Mouse (Mus musculus): ENCODE results near the gene C2cd2l. TPM values are rescaled to one million over a fixed set of nuclear protein-coding genes. Genes with fewer than 3 reads are reported as not detected.
"Not testable (repeated sequence)": the region's sequence is repeated elsewhere in the genome, so short reads cannot be mapped to it uniquely, and the experiment has no call there.

The C2cd2l gene
- polyA plus RNA-seq, 1 experiment from 2014 or later, result 6.7 TPM

- H3K4me3 ChIP-seq (replicated peaks; ENCODE audit: low read length), result no peak overlapping the region
- H3K27me3 ChIP-seq (ENCODE audit: control insufficient read depth, insufficient read depth, low read length), result no peaks in the 10 kb centered on the region
- H3K9me3 ChIP-seq (replicated peaks; ENCODE audit: control insufficient read depth, low read length), result no peaks in the 10 kb centered on the region
- no peak overlapping the region for H3K9ac ChIP-seq (ENCODE audit: low read length)
- 0 out of 2 replicates have a peak, but pooled peaks cover 11% of the 10 kb centered on the region for H3K36me3 ChIP-seq (ENCODE audit: control insufficient read depth, insufficient read depth, low read length)
- peaks cover 38% of the 10 kb centered on the region for H3K4me1 ChIP-seq (ENCODE audit: control insufficient read depth, insufficient read depth, low read length)
- no peak for ATAC-seq (ENCODE audit: insufficient read depth, low FRiP score)
- no peak overlapping the region for H3K27ac ChIP-seq (ENCODE audit: low read length)
- H3K4me2 ChIP-seq (ENCODE audit: low read depth, low read length), result no peak overlapping the region
- 81% methylated on average over 5 of the region's 5 CpGs for WGBS
These were observed 18.5 kb upstream of the C2cd2l start for GRCm38 (mm10) chr9:44338574-44338973.

GRCm38 (mm10) chr9:44337436-44338169 is 17.5 kb upstream of the C2cd2l start:
- peak overlapping the region; percentile 61 for H3K9ac ChIP-seq (ENCODE audit: low read length)
- H3K9me3 ChIP-seq (replicated peaks; ENCODE audit: control insufficient read depth, low read length), result no peaks in the 10 kb centered on the region
- H3K4me3 ChIP-seq (replicated peaks; ENCODE audit: low read length), result peak overlapping the region; percentile 97
- H3K27me3 ChIP-seq (ENCODE audit: control insufficient read depth, insufficient read depth, low read length), result no peaks in the 10 kb centered on the region
- peaks cover 20% of the 10 kb centered on the region for H3K36me3 ChIP-seq (ENCODE audit: control insufficient read depth, insufficient read depth, low read length)
- peaks cover 30% of the 10 kb centered on the region for H3K4me1 ChIP-seq (ENCODE audit: control insufficient read depth, insufficient read depth, low read length)
- ATAC-seq (ENCODE audit: insufficient read depth, low FRiP score), result no peak
- peak overlapping the region; percentile 84 for H3K4me2 ChIP-seq (ENCODE audit: low read depth, low read length)
- peak overlapping the region; percentile 27; the same call in 1 of the 2 replicates for H3K27ac ChIP-seq (ENCODE audit: low read length)
- WGBS, result 60% methylated on average over 9 of the region's 9 CpGs

- H3K36me3 ChIP-seq (ENCODE audit: control insufficient read depth, insufficient read depth, low read length), result peaks cover 25% of the 10 kb centered on the region
- peak overlapping the region; percentile 97 for H3K4me3 ChIP-seq (replicated peaks; ENCODE audit: low read length)
- peak overlapping the region; percentile 84 for H3K4me2 ChIP-seq (ENCODE audit: low read depth, low read length)
- no peaks in the 10 kb centered on the region for H3K9me3 ChIP-seq (replicated peaks; ENCODE audit: control insufficient read depth, low read length)
- peak overlapping the region; percentile 61 for H3K9ac ChIP-seq (ENCODE audit: low read length)
- no peaks in the 10 kb centered on the region for H3K27me3 ChIP-seq (ENCODE audit: control insufficient read depth, insufficient read depth, low read length)
- peak overlapping the region; percentile 27; the same call in 1 of the 2 replicates for H3K27ac ChIP-seq (ENCODE audit: low read length)
- 58% methylated on average over 3 of the region's 3 CpGs for WGBS
- H3K4me1 ChIP-seq (ENCODE audit: control insufficient read depth, insufficient read depth, low read length), result peaks cover 24% of the 10 kb centered on the region
- ATAC-seq (ENCODE audit: insufficient read depth, low FRiP score), result no peak
These were observed 16.9 kb upstream of the C2cd2l start for GRCm38 (mm10) chr9:44336964-44337363.

GRCm38 (mm10) chr9:44336513-44336912 is 16.4 kb upstream of the C2cd2l start:
- peak overlapping the region; percentile 97 for H3K4me3 ChIP-seq (replicated peaks; ENCODE audit: low read length)
- H3K4me1 ChIP-seq (ENCODE audit: control insufficient read depth, insufficient read depth, low read length), result peaks cover 19% of the 10 kb centered on the region
- H3K36me3 ChIP-seq (ENCODE audit: control insufficient read depth, insufficient read depth, low read length), result peaks cover 30% of the 10 kb centered on the region
- H3K27ac ChIP-seq (ENCODE audit: low read length), result peak overlapping the region; percentile 27; the same call in 1 of the 2 replicates
- peak overlapping the region; percentile 84 for H3K4me2 ChIP-seq (ENCODE audit: low read depth, low read length)
- WGBS, result 31% methylated on average over 4 of the region's 4 CpGs
- ATAC-seq (ENCODE audit: insufficient read depth, low FRiP score); H3K9me3 ChIP-seq (replicated peaks; ENCODE audit: control insufficient read depth, low read length); H3K27me3 ChIP-seq (ENCODE audit: control insufficient read depth, insufficient read depth, low read length): not testable (repeated sequence)
- peak overlapping the region; percentile 61 for H3K9ac ChIP-seq (ENCODE audit: low read length)

GRCm38 (mm10) chr9:44336093-44336406 is 16.0 kb upstream of the C2cd2l start:
- Histone ChIP-seq H3K9me3 (replicated peaks; ENCODE audit: control insufficient read depth, low read length) (no peaks in the 10 kb centered on the region), H3K4me3 (replicated peaks; ENCODE audit: low read length) (peak overlapping the region; percentile 97), H3K9ac (ENCODE audit: low read length) (peak overlapping the region; percentile 99), H3K27me3 (ENCODE audit: control insufficient read depth, insufficient read depth, low read length) (no peaks in the 10 kb centered on the region), H3K4me1 (ENCODE audit: control insufficient read depth, insufficient read depth, low read length) (peaks cover 16% of the 10 kb centered on the region), H3K27ac (ENCODE audit: low read length) (peak overlapping the region; percentile 96), H3K36me3 (ENCODE audit: control insufficient read depth, insufficient read depth, low read length) (peaks cover 32% of the 10 kb centered on the region), H3K4me2 (ENCODE audit: low read depth, low read length) (peak overlapping the region; percentile 84)
- no peak for ATAC-seq (ENCODE audit: insufficient read depth, low FRiP score)
- 4% methylated on average over 5 of the region's 5 CpGs for WGBS

GRCm38 (mm10) chr9:44335331-44336092 is 15.4 kb upstream of the C2cd2l start:
- peaks cover 16% of the 10 kb centered on the region for H3K4me1 ChIP-seq (ENCODE audit: control insufficient read depth, insufficient read depth, low read length)
- H3K27me3 ChIP-seq (ENCODE audit: control insufficient read depth, insufficient read depth, low read length), result no peaks in the 10 kb centered on the region
- H3K36me3 ChIP-seq (ENCODE audit: control insufficient read depth, insufficient read depth, low read length), result peaks cover 36% of the 10 kb centered on the region
- peak overlapping the region; percentile 97 for H3K4me3 ChIP-seq (replicated peaks; ENCODE audit: low read length)
- H3K4me2 ChIP-seq (ENCODE audit: low read depth, low read length), result peak overlapping the region; percentile 84
- WGBS, result 0% methylated on average over 50 of the region's 50 CpGs
- H3K9ac ChIP-seq (ENCODE audit: low read length), result peak overlapping the region; percentile 99
- no peak for ATAC-seq (ENCODE audit: insufficient read depth, low FRiP score)
- H3K9me3 ChIP-seq (replicated peaks; ENCODE audit: control insufficient read depth, low read length), result no peaks in the 10 kb centered on the region
- H3K27ac ChIP-seq (ENCODE audit: low read length), result peak overlapping the region; percentile 96

GRCm38 (mm10) chr9:44334396-44335330 is 14.6 kb upstream of the C2cd2l start, which contains the start of gene H2afx:
TSS of gene H2afx (plus strand) at chr9:44334694.
- peaks cover 40% of the 10 kb centered on the region for H3K36me3 ChIP-seq (ENCODE audit: control insufficient read depth, insufficient read depth, low read length)
- WGBS, result under 1% methylated on average over 91 of the region's 91 CpGs
- peak; percentile 95 for ATAC-seq (ENCODE audit: insufficient read depth, low FRiP score)
- H3K9me3 ChIP-seq (replicated peaks; ENCODE audit: control insufficient read depth, low read length), result no peaks in the 10 kb centered on the region
- no peaks in the 10 kb centered on the region for H3K27me3 ChIP-seq (ENCODE audit: control insufficient read depth, insufficient read depth, low read length)
- H3K27ac ChIP-seq (ENCODE audit: low read length), result peak within 1 kb of the TSS; percentile 96
- H3K4me3 ChIP-seq (replicated peaks; ENCODE audit: low read length), result peak within 1 kb of the TSS; percentile 97
- H3K4me1 ChIP-seq (ENCODE audit: control insufficient read depth, insufficient read depth, low read length), result peaks cover 16% of the 10 kb centered on the region
- peak within 1 kb of the TSS; percentile 99 for H3K9ac ChIP-seq (ENCODE audit: low read length)
- peak within 1 kb of the TSS; percentile 84 for H3K4me2 ChIP-seq (ENCODE audit: low read depth, low read length)

GRCm38 (mm10) chr9:44332918-44333638 is 13.0 kb upstream of the C2cd2l start:
- peaks cover 46% of the 10 kb centered on the region for H3K36me3 ChIP-seq (ENCODE audit: control insufficient read depth, insufficient read depth, low read length)
- 96% methylated on average over 13 of the region's 13 CpGs for WGBS
- no peak overlapping the region for H3K4me2 ChIP-seq (ENCODE audit: low read depth, low read length)
- no peak for ATAC-seq (ENCODE audit: insufficient read depth, low FRiP score)
- no peak overlapping the region for H3K27ac ChIP-seq (ENCODE audit: low read length)
- no peak overlapping the region; the same call in 1 of the 2 replicates for H3K9ac ChIP-seq (ENCODE audit: low read length)
- no peak overlapping the region for H3K4me3 ChIP-seq (replicated peaks; ENCODE audit: low read length)
- H3K4me1 ChIP-seq (ENCODE audit: control insufficient read depth, insufficient read depth, low read length), result peaks cover 16% of the 10 kb centered on the region
- H3K27me3 ChIP-seq (ENCODE audit: control insufficient read depth, insufficient read depth, low read length), result no peaks in the 10 kb centered on the region
- H3K9me3 ChIP-seq (replicated peaks; ENCODE audit: control insufficient read depth, low read length), result no peaks in the 10 kb centered on the region

Measured in stomach, embryonic 16.5 days (tissue).